In genomic region chr9:78527767-78528381, GRCm38 (mm10) we compare ENCODE assay signal across 7 mouse cellular contexts. TPM values are rescaled to one million over a fixed set of nuclear protein-coding genes. Genes with fewer than 3 reads are reported as not detected.
DNase-seq lines count a peak whose midpoint lies in the region; ATAC-seq lines count a peak whose summit lies in the region.

No protein-coding gene starts in this region.

- no peaks in the 10 kb centered on the region for H3K9me3 ChIP-seq in intestine, embryonic 15.5 days
- H3K9me3 ChIP-seq in midbrain, embryonic 10.5 days (replicated peaks): no peaks in the 10 kb centered on the region

- no peaks in the 10 kb centered on the region for H3K36me3 ChIP-seq in intestine, embryonic 15.5 days
- peaks cover 34% of the 10 kb centered on the region for H3K36me3 ChIP-seq in midbrain, embryonic 10.5 days

- peak; percentile 73 for ATAC-seq in intestine, embryonic 15.5 days

- peak overlapping the region; percentile 45; the same call in 1 of the 2 replicates for H3K9ac ChIP-seq in intestine, embryonic 15.5 days

- WGBS in intestine, embryonic 15.5 days: 2% methylated on average over 16 of the region's 16 CpGs
- WGBS in midbrain, embryonic 10.5 days: 8% methylated on average over 16 of the region's 16 CpGs

- H3K27ac ChIP-seq in intestine, embryonic 15.5 days: peak overlapping the region; percentile 90
- H3K27ac ChIP-seq in midbrain, embryonic 10.5 days (replicated peaks): peak overlapping the region; percentile 90

- H3K4me2 ChIP-seq in intestine, embryonic 15.5 days (replicated peaks): peak overlapping the region; percentile 81

- intact Hi-C loops in gastrocnemius, postnatal 36 days (cut with DNase I): loop anchor here (2.0 to 10.0 kb wide), 2 partner anchors 25 to 53 kb away; no protein-coding TSS in a partner anchor
- intact Hi-C loops in left cerebral cortex, postnatal 36 days (cut with DNase I): loop anchor here (2.0 kb wide), 1 partner anchor 47 kb away; no protein-coding TSS in a partner anchor

- H3K27me3 ChIP-seq in intestine, embryonic 15.5 days (replicated peaks): no peaks in the 10 kb centered on the region
- no peaks in the 10 kb centered on the region for H3K27me3 ChIP-seq in midbrain, embryonic 10.5 days (ENCODE audit: low read depth, poor library complexity, severe bottlenecking)

- DNase-seq in adrenal gland, adult 8-10 months: peak; percentile 71
- DNase-seq in embryo, embryonic 11.5 days (ENCODE audit: low read depth, low spot score): peak; percentile 68
- DNase-seq in gastrocnemius, postnatal 36 days: peak; percentile 72 to 77
- DNase-seq in left cerebral cortex, postnatal 36 days (ENCODE audit: low spot score in 2 of 2): peak; percentile 71 to 72
- peak; percentile 84 for DNase-seq in midbrain, embryonic 10.5 days (ENCODE audit: low spot score)
- peak; percentile 78 for DNase-seq in spleen, adult 12 weeks (ENCODE audit: low spot score)

- H3K4me3 ChIP-seq in intestine, embryonic 15.5 days (replicated peaks): peak overlapping the region; percentile 41
- peak overlapping the region; percentile 65 for H3K4me3 ChIP-seq in midbrain, embryonic 10.5 days

- peaks cover 5% of the 10 kb centered on the region; the same call in 1 of the 2 replicates for H3K4me1 ChIP-seq in intestine, embryonic 15.5 days (replicated peaks)
- peaks cover 28% of the 10 kb centered on the region for H3K4me1 ChIP-seq in midbrain, embryonic 10.5 days

RNA-seq across cellular contexts. Expression of gene Eef1a1, which starts 38.9 kb away (rescaled TPM):
- total RNA-seq in adrenal gland, adult 8-10 months (2022): 1,000 to 10,000 TPM; 5,975 to 6,274 (median 6,040) TPM
- total RNA-seq in gastrocnemius, postnatal 36 days (2021): 100 to 1,000 TPM; 496 to 538 TPM
- 4,456 and 4,538 TPM in 2 replicates for polyA plus RNA-seq in intestine, embryonic 15.5 days (2015; fragmentation: Nextera tagmentation; extraction: Ambion mirVana)
- 1,000 to 10,000 TPM; 2,126 to 2,321 TPM for total RNA-seq in left cerebral cortex, postnatal 36 days (2021)
- 3,476 and 3,775 TPM in 2 replicates for polyA plus RNA-seq in midbrain, embryonic 10.5 days (2016; fragmentation: Nextera tagmentation; extraction: Ambion mirVana)

RNA-seq across cellular contexts. Expression of gene Slc17a5, which starts 60.0 kb away (rescaled TPM):
- 10 to 100 TPM; 11.1 to 13.3 (median 12.8) TPM for total RNA-seq in adrenal gland, adult 8-10 months (2022)
- total RNA-seq in gastrocnemius, postnatal 36 days (2021): 1 to 10 TPM; 2.7 to 4.0 TPM
- 39.6 and 49.8 TPM in 2 replicates for polyA plus RNA-seq in intestine, embryonic 15.5 days (2015; fragmentation: Nextera tagmentation; extraction: Ambion mirVana)
- 10 to 100 TPM; 19.3 to 19.7 TPM for total RNA-seq in left cerebral cortex, postnatal 36 days (2021)
- polyA plus RNA-seq in midbrain, embryonic 10.5 days (2016; fragmentation: Nextera tagmentation; extraction: Ambion mirVana): 9.9 and 11.4 TPM in 2 replicates

Comparison
In these comparisons a context has a peak if more than half of its experiments do, and no peak if none do; other contexts are left out.
1. Peak in every context shown above with its lines: DNase-seq, ATAC-seq, H3K4me3 ChIP-seq and H3K27ac ChIP-seq.